Mouse (Mus musculus) myocyte (in vitro differentiated cells): Measurements from ENCODE around the gene Dpm2.

Source experiments
- MAX ChIP-seq: IDR thresholded peaks from one replicate; pipeline ENCODE4 v1.6.1; 2011; ENCODE audit warnings: low read depth, mild to moderate bottlenecking, control low read depth
- POLR2A ChIP-seq: IDR thresholded peaks from one replicate; pipeline ENCODE4 v1.6.1; 2011; ENCODE audit warnings: low read depth, mild to moderate bottlenecking, control low read depth, moderate library complexity; ENCODE audit not compliant: insufficient read length
- POLR2AphosphoS2 ChIP-seq: IDR thresholded peaks from one replicate; pipeline ENCODE4 v1.6.1; 2011; ENCODE audit warnings: low read depth, control low read depth; ENCODE audit not compliant: insufficient read length
- REST ChIP-seq: IDR thresholded peaks from one replicate; pipeline ENCODE4 v1.6.1; 2011; ENCODE audit warnings: mild to moderate bottlenecking, control low read depth, moderate library complexity; ENCODE audit not compliant: insufficient read depth, insufficient read length
- TCF3 ChIP-seq: IDR thresholded peaks from one replicate; pipeline ENCODE4 v1.6.1; 2011; ENCODE audit warnings: low read depth, control low read depth; ENCODE audit not compliant: insufficient read length

- TF ChIP-seq POLR2AphosphoS2, result no peak
- no peak for TF ChIP-seq TCF3
- no peak for TF ChIP-seq REST
- TF ChIP-seq MAX, result no peak
- no peak for TF ChIP-seq POLR2A
Measured at GRCm38 (mm10) chr2:32541986-32542573, 28.6 kb upstream of the Dpm2 start.
